Mouse (Mus musculus) lung, adult 2 months (tissue): ENCODE data around the gene Apom. TPM values are rescaled to one million over a fixed set of nuclear protein-coding genes. Genes with fewer than 3 reads are reported as not detected.
A peak's percentile ranks its signal among the peaks of the same experiment; 100 is the strongest.

Experiments
- DNase-seq: peaks from one replicate; pipeline ENCODE4 v3.0.0; 2022
- H3K4me1 ChIP-seq: fragments of 200-500 bp; 2 replicates; pipeline ENCODE4 v1.6.1; 2011; ENCODE audit warnings: low read length; ENCODE audit not compliant: control insufficient read depth, insufficient read depth
- H3K4me3 ChIP-seq: fragments of 200-500 bp; replicated peaks from 2 replicates; pipeline ENCODE3; 2011; ENCODE audit warnings: low read depth, mild to moderate bottlenecking, control low read depth, low read length; ENCODE audit errors: extremely low read depth
- CTCF ChIP-seq: fragments of 200-500 bp; IDR thresholded peaks from 2 replicates; pipeline ENCODE4 v1.5.1; 2011; ENCODE audit warnings: mild to moderate bottlenecking, low read length, control low read depth; ENCODE audit not compliant: insufficient read depth
- POLR2A ChIP-seq: fragments of 200-500 bp; IDR thresholded peaks from 2 replicates; pipeline ENCODE4 v1.6.1; 2011; ENCODE audit warnings: low read depth, mild to moderate bottlenecking, control low read depth, low read length, borderline replicate concordance; ENCODE audit errors: extremely low read depth
- WGBS: fragments of 180-500 bp; shearing (Covaris S2); methylation state at CpG from one replicate; pipeline ENCODE4 v1.1.7; 2018; 5-methylcytosine and 5-hydroxymethylcytosine counted together
- polyA plus RNA-seq: library from polyadenylated mRNA; depleted of rRNA; stranded (reverse); fragments of >200 nt; gene quantifications from 2 replicates; pipeline ENCODE4 v1.2.3, GENCODE M21; 2012

The Apom gene
- polyA plus RNA-seq, 1 experiment, result 0.12 TPM

DNA sequence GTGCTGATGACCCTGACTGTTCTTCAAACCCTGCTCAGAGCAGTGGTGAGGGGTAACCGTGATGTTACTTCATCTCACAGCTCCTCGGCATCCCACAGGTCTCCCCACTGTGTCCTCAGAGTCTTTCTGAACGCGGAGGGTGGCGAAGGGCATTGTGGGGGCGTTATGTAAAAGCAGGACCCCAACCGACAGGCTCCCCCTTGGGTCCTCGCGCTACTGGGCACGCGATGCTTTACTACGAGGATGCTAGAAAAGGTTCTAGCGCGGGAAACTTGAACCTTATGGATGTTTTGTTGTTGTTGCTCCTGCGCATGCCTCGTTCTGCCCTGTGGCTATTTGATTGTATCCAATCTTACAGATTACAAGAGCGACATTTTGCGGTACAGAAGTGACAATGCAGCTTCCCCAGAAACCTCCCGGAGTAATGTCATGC is 10.0 kb downstream of the Apom start, which contains the start of gene Csnk2b:
Gene Csnk2b (minus strand): TSS at position 183 of the 433 bp plus-strand sequence.
- DNase-seq, result peak; percentile 34
- 0% methylated on average over 19 of the region's 19 CpGs for WGBS
- Histone ChIP-seq H3K4me1 (peaks cover 11% of the 10 kb centered on the region), H3K4me3 (peak within 1 kb of the TSS; percentile 95)
- TF ChIP-seq CTCF (0 out of 2 replicates have a peak, but pooled peaks have one; percentile 4), POLR2A (no peak)

GRCm38 (mm10) chr17:35121143-35121799 is 10.6 kb downstream of the Apom start, which contains the start of gene Gpank1:
TSS of gene Gpank1 (plus strand) at chr17:35121455.
- H3K4me3 ChIP-seq, result peak within 1 kb of the TSS; percentile 95
- H3K4me1 ChIP-seq, result peaks cover 9% of the 10 kb centered on the region
- peak; percentile 81 for TF ChIP-seq POLR2A
- no peak for TF ChIP-seq CTCF
- under 1% methylated on average over 50 of the region's 50 CpGs for whole genome bisulfite sequencing
- DNase-seq, result peak; percentile 97

DNA sequence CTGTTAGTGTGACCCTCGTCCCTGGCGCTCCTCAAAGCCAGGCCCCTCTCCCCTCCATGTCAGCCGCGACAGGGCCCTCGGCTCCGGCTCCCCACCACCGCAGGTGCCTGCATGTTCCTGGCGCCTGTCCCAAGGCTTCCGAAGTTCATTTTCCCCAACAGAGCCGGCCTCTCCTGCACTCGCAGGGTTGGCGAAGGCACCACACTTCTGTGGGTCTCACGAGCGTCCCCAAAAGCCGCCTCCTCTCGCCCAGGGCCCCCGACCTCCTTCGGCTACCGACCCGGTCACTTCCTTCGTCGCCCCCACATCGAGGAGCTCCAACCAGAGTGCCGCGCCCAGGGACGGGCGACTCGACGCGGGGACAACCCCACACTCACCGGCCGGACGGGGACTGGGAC is 11.1 kb downstream of the Apom start:
- TF ChIP-seq CTCF (no peak), POLR2A (no peak)
- WGBS, result under 1% methylated on average over 33 of the region's 33 CpGs
- peak overlapping the region; percentile 87 for H3K4me3 ChIP-seq
- no peak for DNase-seq
- peaks cover 9% of the 10 kb centered on the region for H3K4me1 ChIP-seq

- no peak within 1 kb of the TSS for H3K4me3 ChIP-seq
- WGBS, result 81% methylated on average over 8 of the region's 8 CpGs
- peaks cover 3% of the 10 kb centered on the region; the same call in 1 of the 2 replicates for H3K4me1 ChIP-seq
- no peak for TF ChIP-seq POLR2A
- TF ChIP-seq CTCF, result peak; percentile 44
- DNase-seq, result no peak
Measured at GRCm38 (mm10) chr17:35115046-35116019, 16.5 kb downstream of the Apom start, which contains the start of gene Ly6g5b. TSS of gene Ly6g5b (minus strand) at chr17:35115428.

- no peak for TF ChIP-seq POLR2A
- no peak for TF ChIP-seq CTCF
- DNase-seq, result no peak
- 50% methylated on average over 9 of the region's 9 CpGs for WGBS
- Histone ChIP-seq H3K4me1 (no peaks in the 10 kb centered on the region), H3K4me3 (peak overlapping the region; percentile 36)
Measured at GRCm38 (mm10) chr17:35111774-35112173, 20.1 kb downstream of the Apom start.

DNA sequence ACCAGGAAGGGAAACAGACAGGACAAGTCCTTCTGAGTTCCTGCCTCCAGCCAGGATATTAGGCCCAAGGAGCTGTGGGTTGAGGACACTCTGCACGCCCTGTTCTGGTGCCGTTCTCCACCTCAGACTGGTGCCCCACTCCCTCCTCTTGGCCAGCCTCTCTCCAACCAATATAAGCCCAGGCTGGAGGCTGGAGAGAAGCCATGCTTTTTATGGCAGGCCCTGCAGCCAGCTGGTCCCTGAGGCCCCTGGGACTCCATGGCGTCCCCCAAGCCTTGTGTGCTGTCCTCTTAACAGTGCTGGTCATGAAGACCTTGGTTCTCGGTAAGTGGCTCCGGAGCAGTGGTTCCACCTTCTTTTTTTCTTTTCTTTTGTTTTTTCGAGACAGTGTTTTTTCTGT is 23.8 kb downstream of the Apom start, which contains the start of gene Ly6g5c:
Gene Ly6g5c (plus strand): TSS at position 183 of the 400 bp plus-strand sequence.
- no peak for TF ChIP-seq POLR2A
- no peak for TF ChIP-seq CTCF
- WGBS, result 87% methylated on average over 6 of the region's 6 CpGs
- Histone ChIP-seq H3K4me1 (no peaks in the 10 kb centered on the region), H3K4me3 (no peak within 1 kb of the TSS)
- no peak for DNase-seq

DNA sequence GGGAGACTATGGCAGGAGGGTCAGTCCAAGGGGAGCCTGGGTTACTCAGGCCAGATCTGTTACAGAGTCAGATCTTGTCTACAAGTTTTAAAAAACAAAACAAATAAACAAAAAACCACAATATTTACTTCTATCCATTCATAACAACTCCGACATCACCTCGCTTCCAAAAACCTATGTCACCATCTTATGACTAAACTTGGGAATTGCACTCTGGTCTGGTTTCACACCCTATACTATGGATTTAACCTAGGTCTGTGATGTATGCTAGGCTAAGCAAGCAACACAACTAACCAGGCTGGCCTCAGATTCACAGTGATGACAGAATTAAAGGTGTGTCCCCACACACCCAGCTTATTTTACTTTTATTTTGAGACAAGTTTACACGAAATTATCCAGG is 25.3 kb downstream of the Apom start:
- Histone ChIP-seq H3K4me3 (no peak overlapping the region), H3K4me1 (no peaks in the 10 kb centered on the region)
- WGBS, result 66% methylated on average over 3 of the region's 3 CpGs
- no peak for DNase-seq
- TF ChIP-seq CTCF, result no peak
- TF ChIP-seq POLR2A, result no peak

GRCm38 (mm10) chr17:35105740-35106389 is 26.0 kb downstream of the Apom start:
- WGBS, result 30% methylated on average over 13 of the region's 13 CpGs
- Histone ChIP-seq H3K4me1 (no peaks in the 10 kb centered on the region), H3K4me3 (no peak overlapping the region)
- TF ChIP-seq POLR2A (no peak), CTCF (peak; percentile 66; the same call in 1 of the 2 replicates)
- DNase-seq, result no peak

DNA sequence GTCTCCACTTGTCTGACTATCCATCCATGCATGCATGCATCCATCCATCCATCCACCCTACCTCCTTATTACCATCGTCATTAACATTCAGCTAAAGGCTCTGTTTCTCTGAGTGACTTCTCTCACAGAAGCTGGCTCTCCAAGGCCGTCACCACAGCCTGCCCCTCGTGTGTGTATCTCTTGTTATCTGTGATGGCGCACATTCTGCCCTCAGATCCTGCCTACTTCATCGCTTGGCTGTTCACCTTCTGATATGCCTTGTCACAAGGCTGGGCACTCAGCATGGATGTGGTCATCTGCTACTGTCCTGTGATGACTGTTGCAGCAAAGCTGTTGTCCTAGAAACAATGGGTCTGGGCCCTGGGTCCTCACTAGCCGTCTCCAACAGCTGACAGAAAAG is 27.1 kb downstream of the Apom start:
- H3K4me3 ChIP-seq, result no peak overlapping the region
- DNase-seq, result no peak
- TF ChIP-seq CTCF, result no peak
- no peak for TF ChIP-seq POLR2A
- no peaks in the 10 kb centered on the region for H3K4me1 ChIP-seq
- 74% methylated on average over 6 of the region's 6 CpGs for WGBS
